Mouse (Mus musculus) liver, adult 10 weeks (tissue): ENCODE data around the gene Dcpp2. TPM values are rescaled to one million over a fixed set of nuclear protein-coding genes. Genes with fewer than 3 reads are reported as not detected.

ENCODE experiments used
- polyA plus RNA-seq: library from polyadenylated mRNA; stranded (reverse); fragments of 350-450 nt; fragmentation: Illumina TruSeq; extraction: RNeasy Lipid Tissue Mini Kit (QIAGEN cat#74804); gene quantifications from one replicate; pipeline ENCODE4 v1.2.3, GENCODE M21; 2014; ENCODE audit warnings: low read depth, low replicate concordance

Dcpp2 gene
- not detected for polyA plus RNA-seq

GRCm38 (mm10) chr17:23880576-23880975 lies at the start of gene Dcpp2, which contains the start of gene Dcpp1:
TSS of gene Dcpp2 (plus strand) at chr17:23880880.
TSS of gene Dcpp1 (plus strand) at chr17:23880876.

GRCm38 (mm10) chr17:23836006-23836575 lies 44.6 kb upstream of the Dcpp2 start, which contains the start of gene Prss33:
TSS of gene Prss33 (minus strand) at chr17:23836056.

GRCm38 (mm10) chr17:23843812-23844273 lies 36.8 kb upstream of the Dcpp2 start, which contains the start of the genes Prss32 and Prss41:
TSS of gene Prss32 (plus strand) at chr17:23843855.
TSS of gene Prss41 (minus strand) at chr17:23844172.

GRCm38 (mm10) chr17:23867756-23868155 lies 12.9 kb upstream of the Dcpp2 start, which contains the start of gene Prss21:
TSS of gene Prss21 (plus strand) at chr17:23868056.

GRCm38 (mm10) chr17:23917158-23917557 lies 36.5 kb downstream of the Dcpp2 start, which contains the start of gene Dcpp3:
TSS of gene Dcpp3 (plus strand) at chr17:23917458.

GRCm38 (mm10) chr17:23941372-23941771 lies 60.7 kb downstream of the Dcpp2 start, which contains the start of gene Sbp:
TSS of gene Sbp (plus strand) at chr17:23941672.

Other genes starting within 250 kb of the Dcpp2 start
- not detected for gene Mmp25, start 235.6 kb upstream of the Dcpp2 start, polyA plus RNA-seq
- gene Bicdl2, start 220.4 kb upstream of the Dcpp2 start, polyA plus RNA-seq, result not detected
- gene Hcfc1r1, start 207.3 kb upstream of the Dcpp2 start, polyA plus RNA-seq, result 6.7 TPM
- 0.82 TPM for gene Thoc6, start 207.0 kb upstream of the Dcpp2 start, polyA plus RNA-seq
- gene Tnfrsf12a, start 203.4 kb upstream of the Dcpp2 start, polyA plus RNA-seq, result 0.85 TPM
- not detected for gene Cldn6, start 201.6 kb upstream of the Dcpp2 start, polyA plus RNA-seq
- not detected for gene Cldn9, start 196.9 kb upstream of the Dcpp2 start, polyA plus RNA-seq
- not detected for gene 1520401A03Rik, start 158.1 kb upstream of the Dcpp2 start, polyA plus RNA-seq
- 0.19 TPM for gene Pkmyt1, start 154.5 kb upstream of the Dcpp2 start, polyA plus RNA-seq
- 0.61 TPM for gene Paqr4, start 140.0 kb upstream of the Dcpp2 start, polyA plus RNA-seq
- gene Kremen2, start 135.0 kb upstream of the Dcpp2 start, polyA plus RNA-seq, result not detected
- 1.4 TPM for gene Flywch1, start 109.3 kb upstream of the Dcpp2 start, polyA plus RNA-seq
- not detected for gene Flywch2, start 94.8 kb upstream of the Dcpp2 start, polyA plus RNA-seq
- gene Srrm2, start 90.3 kb upstream of the Dcpp2 start, polyA plus RNA-seq, result 42.5 TPM
- gene Elob, start 51.7 kb upstream of the Dcpp2 start, polyA plus RNA-seq, result 9.9 TPM
- not detected for gene Prss33, start 44.8 kb upstream of the Dcpp2 start, polyA plus RNA-seq
- not detected for gene Prss32, start 37.0 kb upstream of the Dcpp2 start, polyA plus RNA-seq
- gene Prss41, start 36.7 kb upstream of the Dcpp2 start, polyA plus RNA-seq, result not detected
- not detected for gene Prss21, start 12.8 kb upstream of the Dcpp2 start, polyA plus RNA-seq
- not detected for gene Dcpp1, start within 50 bp of the Dcpp2 start, polyA plus RNA-seq
- not detected for gene Dcpp3, start 36.6 kb downstream of the Dcpp2 start, polyA plus RNA-seq
- gene Sbp, start 60.8 kb downstream of the Dcpp2 start, polyA plus RNA-seq, result not detected
- gene Sbpl, start 74.4 kb downstream of the Dcpp2 start, polyA plus RNA-seq, result not detected
- not detected for gene Prss30, start 99.7 kb downstream of the Dcpp2 start, polyA plus RNA-seq
- gene Prss22, start 117.2 kb downstream of the Dcpp2 start, polyA plus RNA-seq, result not detected
- not detected for gene Prss27, start 157.3 kb downstream of the Dcpp2 start, polyA plus RNA-seq
- 7.5 TPM for gene Kctd5, start 192.6 kb downstream of the Dcpp2 start, polyA plus RNA-seq